Comparison of ENCODE assay signal across 43 mouse cellular contexts in the genomic region with DNA sequence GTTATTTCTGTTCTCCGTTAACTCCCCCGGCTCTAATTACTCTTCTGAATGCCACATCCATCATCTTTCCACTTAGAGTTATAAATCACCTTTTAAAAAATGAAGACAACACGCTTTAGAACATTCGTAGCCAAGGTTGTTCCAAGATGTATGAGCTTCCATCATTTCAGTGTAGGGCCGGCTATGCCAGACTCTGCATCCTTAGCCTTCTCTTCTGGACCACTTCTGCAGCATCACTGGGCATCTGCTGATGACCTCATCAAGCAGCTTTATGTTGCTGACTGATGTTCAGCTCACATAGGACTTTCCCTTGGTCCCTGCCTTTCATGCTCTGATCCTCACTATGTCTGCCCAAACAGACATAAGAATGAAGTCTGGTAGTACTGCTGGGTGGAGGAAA. TPM values are rescaled to one million over a fixed set of nuclear protein-coding genes. Genes with fewer than 3 reads are reported as not detected.
"Had no signal": no experiment of that assay in that cellular context is flagged by ENCODE, and none has a peak within 500 bp of the region (broad histone marks: within the 10 kb centered on the region; RNA-seq: fewer than 3 reads in every experiment).

A gene (plus strand): TSS at position 301 of the 400 bp plus-strand sequence.

- H3K27me3 ChIP-seq: heart, embryonic 12.5 days; heart, embryonic 13.5 days; heart, embryonic 15.5 days; hindbrain, embryonic 12.5 days; hindbrain, embryonic 13.5 days; hindbrain, embryonic 15.5 days; intestine, embryonic 15.5 days; kidney, embryonic 15.5 days had no signal

- DNase-seq: heart, postnatal 10 days; heart, postnatal 14 days; heart, postnatal 36 days; heart, postnatal 4 days; kidney, adult 11 months; kidney, adult 18-20 months; kidney, adult 2 months; kidney, adult 8-10 months; kidney, adult 9 months; kidney, postnatal 10 days; kidney, postnatal 14 days; kidney, postnatal 25 days; kidney, postnatal 36 days; kidney, postnatal 4 days; layer of hippocampus, adult 9-11 months; layer of hippocampus, postnatal 36 days had no signal

- H3K4me1 ChIP-seq: heart, embryonic 10.5 days; heart, embryonic 12.5 days; heart, embryonic 13.5 days; heart, embryonic 15.5 days; hindbrain, embryonic 10.5 days; hindbrain, embryonic 12.5 days; hindbrain, embryonic 13.5 days; hindbrain, embryonic 15.5 days; intestine, embryonic 15.5 days; kidney, embryonic 15.5 days had no signal

- H3K36me3 ChIP-seq: heart, embryonic 10.5 days; heart, embryonic 12.5 days; heart, embryonic 13.5 days; heart, embryonic 15.5 days; hindbrain, embryonic 10.5 days; hindbrain, embryonic 12.5 days; hindbrain, embryonic 13.5 days; hindbrain, embryonic 15.5 days; intestine, embryonic 15.5 days; kidney, embryonic 15.5 days had no signal

- H3K4me3 ChIP-seq: heart, embryonic 10.5 days; heart, embryonic 12.5 days; heart, embryonic 13.5 days; heart, embryonic 15.5 days; hindbrain, embryonic 10.5 days; hindbrain, embryonic 12.5 days; hindbrain, embryonic 13.5 days; hindbrain, embryonic 15.5 days; intestine, embryonic 15.5 days; kidney, embryonic 15.5 days; layer of hippocampus, adult 2 months had no signal

- H3K27ac ChIP-seq: heart, embryonic 10.5 days; heart, embryonic 13.5 days; heart, embryonic 15.5 days; hindbrain, embryonic 10.5 days; hindbrain, embryonic 12.5 days; hindbrain, embryonic 13.5 days; hindbrain, embryonic 14.5 days; hindbrain, embryonic 15.5 days; hindbrain, postnatal 0 days; intestine, embryonic 15.5 days; kidney, embryonic 15.5 days; kidney, postnatal 0 days; layer of hippocampus, adult 2 months had no signal

RNA-seq across cellular contexts. Expression of the gene that starts here (rescaled TPM):
- polyA plus RNA-seq: heart, embryonic 10.5 days; heart, embryonic 11.5 days; heart, embryonic 12.5 days; heart, embryonic 13.5 days; heart, embryonic 14.5 days; heart, embryonic 15.5 days; heart, embryonic 16.5 days; heart, postnatal 0 days; hindbrain, embryonic 10.5 days; hindbrain, embryonic 11.5 days; hindbrain, embryonic 12.5 days; hindbrain, embryonic 13.5 days; hindbrain, embryonic 14.5 days; hindbrain, embryonic 15.5 days; hindbrain, embryonic 16.5 days; hindbrain, postnatal 0 days; inflammation-experienced regulatory T-cells, adult 6 months; intestine, embryonic 14.5 days; intestine, embryonic 15.5 days; intestine, embryonic 16.5 days; intestine, postnatal 0 days; kidney, adult 2 months; kidney, embryonic 14.5 days; kidney, embryonic 15.5 days; kidney, embryonic 16.5 days; kidney, postnatal 0 days; large intestine, adult 2 months had no signal
